Mouse (Mus musculus): ENCODE measurements around the gene L3mbtl4.

DNA sequence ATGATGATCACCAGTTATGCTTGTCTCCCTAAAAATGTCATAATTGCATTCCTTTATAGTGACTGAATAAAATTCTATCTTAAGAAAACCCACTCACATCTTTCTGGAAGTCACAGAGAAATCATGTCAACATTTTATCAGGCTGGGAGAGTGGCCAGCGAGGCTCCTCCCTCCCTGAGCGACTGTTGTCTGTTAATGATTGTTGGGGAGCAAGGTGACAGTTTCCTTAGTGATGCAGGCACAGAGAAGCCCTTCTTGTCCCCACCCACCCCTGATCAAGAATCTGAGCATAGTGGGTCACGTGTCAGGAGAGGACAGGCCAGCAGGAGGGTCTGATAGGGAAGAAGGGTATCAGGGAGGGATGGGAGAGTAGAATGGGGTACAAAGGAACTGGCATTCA, 59.8 kb downstream of the L3mbtl4 start:
- TF ChIP-seq EP300 (IDR thresholded peaks at IDR 0.05; ENCODE audit: low read depth) (no peak), CTCF (IDR thresholded peaks at IDR 0.05; ENCODE audit: low read depth) (no peak)

All from heart, postnatal 0 days (tissue).